Mouse (Mus musculus): ENCODE results near the gene Zfp410. TPM values are rescaled to one million over a fixed set of nuclear protein-coding genes. Genes with fewer than 3 reads are reported as not detected.
A peak's percentile ranks its signal among the peaks of the same experiment; 100 is the strongest.
"Not testable (repeated sequence)": the region's sequence is repeated elsewhere in the genome, so short reads cannot be mapped to it uniquely, and the experiment has no call there.

Gene Zfp410
- polyA plus RNA-seq, 1 experiment from 2014 or later: 78.1 TPM

DNA sequence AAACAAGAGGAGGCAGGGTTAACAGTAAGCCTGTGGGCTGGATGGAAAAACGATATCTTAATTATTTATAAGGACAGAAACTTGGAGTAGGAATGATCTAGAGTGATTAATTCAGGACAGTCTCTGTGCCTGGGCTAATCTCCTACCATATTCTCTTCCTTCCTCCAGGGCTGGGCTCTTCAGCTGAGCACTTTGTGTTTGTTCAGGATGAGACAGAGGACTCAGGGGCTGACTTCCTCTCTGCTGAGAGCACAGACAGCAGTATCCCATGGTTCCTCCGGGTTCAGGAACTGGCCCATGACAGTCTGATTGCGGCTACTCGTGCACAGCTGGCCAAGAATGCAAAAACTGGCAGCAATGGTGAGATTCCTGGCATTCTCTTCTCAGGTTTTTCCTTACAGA, 10.5 kb downstream of the Zfp410 start:
- no peaks in the 10 kb centered on the region for H3K9me3 ChIP-seq (ENCODE audit: control insufficient read depth, low read length)
- H3K36me3 ChIP-seq (ENCODE audit: control insufficient read depth, insufficient read depth, low read length): peaks cover 27% of the 10 kb centered on the region
- H3K9ac ChIP-seq (ENCODE audit: low read depth, low read length): no peak overlapping the region
- H3K4me1 ChIP-seq (replicated peaks; ENCODE audit: control insufficient read depth, insufficient read depth, low read length): no peaks in the 10 kb centered on the region
- 83% methylated on average over 4 of the region's 4 CpGs for WGBS
- no peaks in the 10 kb centered on the region for H3K27me3 ChIP-seq (replicated peaks; ENCODE audit: control insufficient read depth, insufficient read depth, low read length)
- ATAC-seq (replicated peaks; ENCODE audit: low FRiP score): no peak
- no peak overlapping the region for H3K4me3 ChIP-seq (ENCODE audit: low read depth, low read length)
- H3K4me2 ChIP-seq: no peak overlapping the region
- no peak overlapping the region for H3K27ac ChIP-seq (ENCODE audit: low read depth, low read length)
- DNase-seq (ENCODE audit: low spot score): no peak

DNA sequence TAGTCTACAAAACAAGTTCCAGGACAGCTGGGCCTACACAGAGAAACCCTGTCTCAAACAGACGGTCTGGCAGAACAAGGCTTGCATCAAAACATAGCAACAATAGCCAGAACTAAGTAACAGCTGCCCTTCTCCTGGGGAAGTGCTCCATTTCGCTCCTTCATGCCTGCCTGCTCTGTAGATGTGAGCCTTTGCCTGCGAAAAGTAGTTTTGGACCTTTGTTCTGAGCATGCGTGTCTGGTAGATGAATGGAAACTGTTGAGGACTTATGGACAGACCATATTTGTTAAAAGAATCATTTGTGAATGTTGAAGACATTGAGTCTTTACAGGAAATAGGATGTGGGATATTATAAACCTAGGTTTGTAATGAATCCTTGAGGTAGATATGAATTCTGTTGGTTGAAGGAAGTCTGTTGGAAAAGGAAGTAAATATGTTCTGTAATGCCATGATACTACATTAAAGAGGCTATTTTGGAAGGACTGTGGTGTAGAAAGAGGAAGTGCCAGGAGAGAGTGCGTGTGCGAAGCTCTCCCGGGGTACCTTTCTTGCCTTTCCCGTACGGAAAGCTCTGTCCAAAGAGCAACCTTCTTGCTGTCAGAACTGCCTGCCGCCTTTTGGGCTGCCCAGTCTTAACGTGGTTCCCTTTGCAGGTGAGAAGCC, 20.4 kb downstream of the Zfp410 start:
- Histone ChIP-seq H3K4me3 (ENCODE audit: low read depth, low read length) (no peak overlapping the region), H3K36me3 (ENCODE audit: control insufficient read depth, insufficient read depth, low read length) (peaks cover 31% of the 10 kb centered on the region), H3K4me1 (replicated peaks; ENCODE audit: control insufficient read depth, insufficient read depth, low read length) (no peaks in the 10 kb centered on the region), H3K9me3 (ENCODE audit: control insufficient read depth, low read length) (no peaks in the 10 kb centered on the region), H3K27me3 (replicated peaks; ENCODE audit: control insufficient read depth, insufficient read depth, low read length) (no peaks in the 10 kb centered on the region), H3K4me2 (no peak overlapping the region), H3K27ac (ENCODE audit: low read depth, low read length) (no peak overlapping the region), H3K9ac (ENCODE audit: low read depth, low read length) (no peak overlapping the region)
- DNase-seq (ENCODE audit: low spot score) (no peak), ATAC-seq (replicated peaks; ENCODE audit: low FRiP score) (no peak)
- WGBS: 65% methylated on average over 11 of the region's 11 CpGs

DNA sequence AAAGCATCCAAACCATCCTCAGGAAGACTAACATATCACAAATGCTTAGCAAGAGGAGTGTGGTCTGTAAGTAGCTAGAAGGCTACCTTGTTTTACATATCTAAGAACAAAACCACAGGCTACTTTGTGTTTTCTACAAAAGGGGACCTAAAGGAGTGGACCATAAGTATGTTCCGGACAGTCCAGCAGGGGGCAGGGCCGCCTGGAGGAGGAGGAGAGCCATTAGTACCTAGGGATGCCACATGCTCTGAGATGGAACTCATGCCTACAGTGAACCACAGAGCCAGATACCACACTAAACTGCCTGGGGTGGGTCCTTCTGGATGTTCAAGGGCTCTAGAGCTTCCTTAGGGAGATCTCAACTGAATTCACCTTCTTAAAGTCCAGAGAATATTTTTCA, 30.5 kb downstream of the Zfp410 start:
- no peak for DNase-seq (ENCODE audit: low spot score)
- WGBS: 44% methylated on average over 2 of the region's 2 CpGs
- ATAC-seq (replicated peaks; ENCODE audit: low FRiP score): no peak; the same call in 1 of the 2 replicates
- Histone ChIP-seq H3K36me3 (ENCODE audit: control insufficient read depth, insufficient read depth, low read length) (peaks cover 13% of the 10 kb centered on the region; the same call in 1 of the 2 replicates), H3K9me3 (ENCODE audit: control insufficient read depth, low read length) (no peaks in the 10 kb centered on the region), H3K4me1 (replicated peaks; ENCODE audit: control insufficient read depth, insufficient read depth, low read length) (no peaks in the 10 kb centered on the region), H3K4me3 (ENCODE audit: low read depth, low read length) (no peak overlapping the region), H3K4me2 (no peak overlapping the region), H3K9ac (ENCODE audit: low read depth, low read length) (no peak overlapping the region), H3K27ac (ENCODE audit: low read depth, low read length) (no peak overlapping the region), H3K27me3 (replicated peaks; ENCODE audit: control insufficient read depth, insufficient read depth, low read length) (no peaks in the 10 kb centered on the region)

- not testable (repeated sequence) for DNase-seq (ENCODE audit: low spot score); H3K36me3 ChIP-seq (ENCODE audit: control insufficient read depth, insufficient read depth, low read length); H3K27me3 ChIP-seq (replicated peaks; ENCODE audit: control insufficient read depth, insufficient read depth, low read length); H3K9ac ChIP-seq (ENCODE audit: low read depth, low read length); H3K9me3 ChIP-seq (ENCODE audit: control insufficient read depth, low read length)
- H3K4me1 ChIP-seq (replicated peaks; ENCODE audit: control insufficient read depth, insufficient read depth, low read length): peaks cover 33% of the 10 kb centered on the region
- H3K4me2 ChIP-seq: peak overlapping the region; percentile 55
- H3K4me3 ChIP-seq (ENCODE audit: low read depth, low read length): 0 out of 2 replicates have a peak overlapping the region, but pooled peaks have one; percentile 10
- ATAC-seq (replicated peaks; ENCODE audit: low FRiP score): 0 out of 2 replicates have a peak, but pooled peaks have one; percentile 50
- 50% methylated on average over 2 of the region's 2 CpGs for WGBS
- H3K27ac ChIP-seq (ENCODE audit: low read depth, low read length): peak overlapping the region; percentile 81
Observed at GRCm38 (mm10) chr12:84358699-84359098, 42.0 kb downstream of the Zfp410 start.

DNA sequence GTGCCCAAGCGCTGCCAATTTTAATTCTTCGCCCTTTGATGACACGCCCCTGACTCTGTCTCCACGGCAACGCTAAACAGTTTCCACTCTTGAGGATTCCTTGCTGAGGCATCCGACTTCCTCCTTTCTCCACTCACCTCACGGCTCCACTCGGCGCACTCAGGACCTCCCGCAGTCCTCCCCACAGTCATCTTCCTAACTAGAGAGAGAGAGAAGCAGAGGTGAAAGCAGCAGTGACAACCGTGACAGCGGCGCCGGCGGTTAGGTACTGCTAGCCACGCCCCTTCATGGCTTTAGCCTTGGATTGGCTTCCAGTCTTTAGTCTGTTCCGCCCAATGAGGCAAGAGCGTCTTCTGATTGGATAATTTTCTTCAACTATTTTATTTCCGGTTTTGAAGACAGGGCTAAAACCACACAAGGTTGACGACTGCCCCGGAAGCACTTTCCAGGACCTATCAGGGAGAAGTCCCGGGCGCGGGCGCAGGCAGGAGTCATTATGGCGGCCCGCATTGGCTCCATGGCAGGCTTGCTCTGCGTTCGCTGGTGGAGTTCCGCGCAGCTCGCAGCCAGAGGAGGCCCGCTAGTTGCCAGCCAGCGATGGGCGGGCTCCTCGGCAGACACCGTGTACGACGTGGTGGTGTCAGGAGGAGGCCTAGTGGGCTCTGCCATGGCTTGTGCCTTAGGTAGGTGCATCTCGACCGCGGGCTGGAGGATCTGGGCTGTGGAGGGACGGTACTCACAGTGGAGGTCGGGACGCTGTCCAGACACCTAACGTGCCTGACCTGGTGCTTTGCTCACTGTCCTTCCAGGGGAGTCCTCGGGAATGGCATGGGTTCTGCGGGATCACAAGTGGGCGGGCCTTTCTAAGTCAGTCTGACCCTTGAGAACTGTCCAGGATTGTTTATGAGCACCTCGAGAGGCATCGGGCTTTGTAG, 45.2 kb downstream of the Zfp410 start, which contains the start of the genes Coq6 and Fam161b:
Gene Coq6, plus strand, starts transcription at position 103 of the 935 bp plus-strand sequence.
Gene Fam161b, minus strand, starts transcription at position 279 of the 935 bp plus-strand sequence.
- H3K36me3 ChIP-seq (ENCODE audit: control insufficient read depth, insufficient read depth, low read length): peaks cover 1% of the 10 kb centered on the region; the same call in 1 of the 2 replicates
- H3K9me3 ChIP-seq (ENCODE audit: control insufficient read depth, low read length): no peaks in the 10 kb centered on the region
- peak within 1 kb of the TSS; percentile 35; the same call in 1 of the 2 replicates for H3K27ac ChIP-seq (ENCODE audit: low read depth, low read length)
- H3K4me2 ChIP-seq: peak within 1 kb of the TSS; percentile 84
- DNase-seq (ENCODE audit: low spot score): peak; percentile 87
- H3K27me3 ChIP-seq (replicated peaks; ENCODE audit: control insufficient read depth, insufficient read depth, low read length): no peaks in the 10 kb centered on the region
- peak within 1 kb of the TSS; percentile 79 for H3K9ac ChIP-seq (ENCODE audit: low read depth, low read length)
- WGBS: under 1% methylated on average over 51 of the region's 51 CpGs
- peak; percentile 94 for ATAC-seq (replicated peaks; ENCODE audit: low FRiP score)
- peak within 1 kb of the TSS; percentile 95 for H3K4me3 ChIP-seq (ENCODE audit: low read depth, low read length)
- H3K4me1 ChIP-seq (replicated peaks; ENCODE audit: control insufficient read depth, insufficient read depth, low read length): peaks cover 37% of the 10 kb centered on the region

GRCm38 (mm10) chr12:84362872-84363271, 46.2 kb downstream of the Zfp410 start:
- Histone ChIP-seq H3K4me3 (ENCODE audit: low read depth, low read length) (peak overlapping the region; percentile 95), H3K27ac (ENCODE audit: low read depth, low read length) (no peak overlapping the region), H3K9ac (ENCODE audit: low read depth, low read length) (no peak overlapping the region), H3K27me3 (replicated peaks; ENCODE audit: control insufficient read depth, insufficient read depth, low read length) (no peaks in the 10 kb centered on the region), H3K4me1 (replicated peaks; ENCODE audit: control insufficient read depth, insufficient read depth, low read length) (peaks cover 35% of the 10 kb centered on the region), H3K9me3 (ENCODE audit: control insufficient read depth, low read length) (no peaks in the 10 kb centered on the region), H3K4me2 (peak overlapping the region; percentile 84), H3K36me3 (ENCODE audit: control insufficient read depth, insufficient read depth, low read length) (peaks cover 8% of the 10 kb centered on the region; the same call in 1 of the 2 replicates)
- ATAC-seq (replicated peaks; ENCODE audit: low FRiP score): no peak
- DNase-seq (ENCODE audit: low spot score): no peak
- WGBS: 37% methylated on average over 2 of the region's 2 CpGs

- Histone ChIP-seq H3K4me1 (replicated peaks; ENCODE audit: control insufficient read depth, insufficient read depth, low read length) (peaks cover 28% of the 10 kb centered on the region), H3K27me3 (replicated peaks; ENCODE audit: control insufficient read depth, insufficient read depth, low read length) (no peaks in the 10 kb centered on the region), H3K9me3 (ENCODE audit: control insufficient read depth, low read length) (no peaks in the 10 kb centered on the region), H3K4me3 (ENCODE audit: low read depth, low read length) (no peak overlapping the region), H3K4me2 (no peak overlapping the region), H3K27ac (ENCODE audit: low read depth, low read length) (no peak overlapping the region), H3K9ac (ENCODE audit: low read depth, low read length) (no peak overlapping the region), H3K36me3 (ENCODE audit: control insufficient read depth, insufficient read depth, low read length) (peaks cover 12% of the 10 kb centered on the region)
- 72% methylated on average over 9 of the region's 9 CpGs for WGBS
- no peak for ATAC-seq (replicated peaks; ENCODE audit: low FRiP score)
- DNase-seq (ENCODE audit: low spot score): no peak
Observed at GRCm38 (mm10) chr12:84364291-84364690, 47.6 kb downstream of the Zfp410 start.

GRCm38 (mm10) chr12:84365137-84365536, 48.5 kb downstream of the Zfp410 start:
- Histone ChIP-seq H3K27me3 (replicated peaks; ENCODE audit: control insufficient read depth, insufficient read depth, low read length) (no peaks in the 10 kb centered on the region), H3K4me3 (ENCODE audit: low read depth, low read length) (no peak overlapping the region), H3K9me3 (ENCODE audit: control insufficient read depth, low read length) (no peaks in the 10 kb centered on the region), H3K27ac (ENCODE audit: low read depth, low read length) (no peak overlapping the region), H3K4me1 (replicated peaks; ENCODE audit: control insufficient read depth, insufficient read depth, low read length) (peaks cover 22% of the 10 kb centered on the region), H3K4me2 (no peak overlapping the region), H3K36me3 (ENCODE audit: control insufficient read depth, insufficient read depth, low read length) (peaks cover 14% of the 10 kb centered on the region), H3K9ac (ENCODE audit: low read depth, low read length) (no peak overlapping the region)
- no peak for ATAC-seq (replicated peaks; ENCODE audit: low FRiP score)
- WGBS: 91% methylated on average over 6 of the region's 6 CpGs
- no peak for DNase-seq (ENCODE audit: low spot score)
